Mouse (Mus musculus) brown adipose tissue, adult 24 weeks (tissue): ENCODE results near the gene Arhgef25. TPM values are rescaled to one million over a fixed set of nuclear protein-coding genes. Genes with fewer than 3 reads are reported as not detected.
"Not testable (repeated sequence)": the region's sequence is repeated elsewhere in the genome, so short reads cannot be mapped to it uniquely, and the experiment has no call there.

ENCODE experiments used
- H3K27ac ChIP-seq: fragments of 200-500 bp; replicated peaks from 2 replicates; pipeline ENCODE4 v1.5.1; 2012; ENCODE audit warnings: low read depth, mild to moderate bottlenecking, low read length
- H3K4me1 ChIP-seq: fragments of 200-500 bp; 2 replicates; pipeline ENCODE4 v1.6.1; 2012; ENCODE audit warnings: low read length, mixed read lengths; ENCODE audit not compliant: control insufficient read depth, insufficient read depth, insufficient read length
- H3K4me3 ChIP-seq: fragments of 200-500 bp; 2 replicates; pipeline ENCODE4 v1.5.1; 2012; ENCODE audit warnings: low read depth, mild to moderate bottlenecking, low read length, moderate library complexity; ENCODE audit not compliant: insufficient read depth
- polyA plus RNA-seq: library from polyadenylated mRNA; stranded (reverse); fragments of >200 nt; gene quantifications from 2 replicates; pipeline ENCODE4 v1.2.4, GENCODE M21; 2012; ENCODE audit not compliant: missing spikeins, insufficient read depth, insufficient read length

Arhgef25 gene
- polyA plus RNA-seq, 1 experiment: 4.0 TPM

- Histone ChIP-seq H3K4me3 (peak overlapping the region; percentile 45), H3K4me1 (peaks cover 2% of the 10 kb centered on the region; the same call in 1 of the 2 replicates), H3K27ac (no peak overlapping the region)
Measured at GRCm38 (mm10) chr10:127170837-127171272, 19.0 kb downstream of the Arhgef25 start.

DNA sequence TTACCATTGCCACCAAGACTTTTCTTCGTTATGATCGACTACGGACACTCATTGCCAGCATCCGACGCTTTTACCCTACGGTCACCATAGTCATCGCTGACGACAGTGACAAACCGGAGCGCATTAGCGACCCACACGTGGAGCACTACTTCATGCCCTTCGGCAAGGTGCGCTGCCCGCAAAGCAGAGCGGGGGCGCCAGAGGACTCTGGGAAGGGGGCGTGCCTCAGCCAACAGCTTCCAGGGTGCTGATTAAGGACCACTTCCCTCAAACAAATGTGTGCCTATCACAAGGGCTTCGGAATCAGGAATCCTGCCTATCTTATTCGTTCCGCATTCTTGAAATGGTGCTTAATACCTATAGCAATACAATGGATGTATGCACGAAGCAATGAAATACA, 19.9 kb downstream of the Arhgef25 start:
- H3K4me3 ChIP-seq: no peak overlapping the region

DNA sequence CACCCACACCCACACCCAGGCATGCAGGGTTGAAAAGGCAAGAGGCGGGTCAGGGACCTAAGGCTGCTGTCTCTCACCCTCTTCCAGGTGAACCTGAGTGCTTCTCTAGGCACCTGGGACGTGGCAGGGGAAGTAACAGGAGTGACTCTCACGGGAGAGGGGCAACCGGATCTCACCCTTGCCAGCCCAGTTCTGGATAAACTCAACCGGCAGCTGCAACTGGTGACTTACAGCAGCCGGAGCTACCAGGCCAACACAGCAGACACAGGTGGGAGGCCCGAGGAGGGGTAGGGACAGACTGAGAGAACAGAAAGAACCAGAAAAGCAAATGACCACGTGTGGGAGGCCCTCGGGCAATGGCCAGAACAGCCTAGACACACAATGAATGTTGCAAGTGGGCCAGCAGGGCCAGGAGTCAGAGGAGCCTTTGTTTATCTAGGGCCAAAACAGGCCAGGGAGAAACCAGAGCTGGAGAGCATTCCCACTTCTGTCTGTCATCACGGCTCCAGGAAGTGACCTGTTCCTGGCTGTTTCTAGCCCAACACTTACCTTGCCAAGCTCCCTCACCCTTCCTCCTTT, 22.2 kb downstream of the Arhgef25 start:
- Histone ChIP-seq H3K4me1 (peaks cover 2% of the 10 kb centered on the region; the same call in 1 of the 2 replicates), H3K27ac (no peak overlapping the region), H3K4me3 (no peak overlapping the region)

More for the DNA sequence above, 19.9 kb downstream of the Arhgef25 start:
- Histone ChIP-seq H3K27ac (no peak overlapping the region), H3K4me1 (peaks cover 2% of the 10 kb centered on the region; the same call in 1 of the 2 replicates)

DNA sequence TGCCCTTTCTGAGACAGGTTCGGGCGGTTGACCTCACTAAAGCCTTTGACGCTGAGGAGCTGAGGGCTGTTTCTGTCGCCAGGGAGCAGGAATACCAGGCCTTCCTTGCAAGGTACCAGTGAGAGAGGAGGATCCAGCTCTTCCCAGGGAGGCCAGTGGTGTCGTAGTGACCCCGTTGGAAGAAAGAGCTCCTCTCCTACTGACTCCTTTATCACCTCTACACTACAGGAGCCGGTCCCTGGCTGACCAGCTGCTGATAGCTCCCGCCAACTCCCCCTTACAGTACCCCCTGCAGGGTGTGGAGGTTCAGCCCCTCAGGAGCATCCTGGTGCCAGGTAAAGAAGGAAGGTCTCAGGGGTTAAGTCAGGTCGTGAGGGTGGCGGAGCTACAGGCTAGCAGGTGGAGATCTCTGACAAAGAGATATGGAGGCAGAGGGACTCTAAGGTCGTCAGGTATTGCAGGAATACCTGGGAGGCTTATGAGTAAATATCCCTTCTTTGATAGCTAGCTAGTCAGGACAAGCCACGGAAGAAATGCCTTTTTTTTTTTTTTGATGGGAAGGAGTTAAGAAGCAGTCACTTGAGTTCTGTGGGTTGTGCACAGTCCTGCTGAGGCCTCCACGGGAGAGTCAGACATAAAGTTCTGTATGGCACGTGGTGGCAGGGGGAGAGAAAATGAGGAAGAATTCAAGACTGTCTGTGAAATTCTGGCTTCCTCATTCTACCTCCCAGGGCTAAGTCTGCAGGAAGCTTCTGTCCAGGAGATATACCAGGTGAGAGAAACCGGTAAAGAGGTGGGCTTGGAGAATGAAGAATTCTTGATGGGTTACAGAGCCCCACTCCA, 22.9 kb downstream of the Arhgef25 start:
- no peak overlapping the region for H3K27ac ChIP-seq
- peak overlapping the region; percentile 65; the same call in 1 of the 2 replicates for H3K4me3 ChIP-seq
- H3K4me1 ChIP-seq: peaks cover 2% of the 10 kb centered on the region; the same call in 1 of the 2 replicates

- Histone ChIP-seq H3K27ac (no peak overlapping the region), H3K4me3 (peak overlapping the region; percentile 65)
Measured at GRCm38 (mm10) chr10:127166404-127166715, 23.5 kb downstream of the Arhgef25 start.

DNA sequence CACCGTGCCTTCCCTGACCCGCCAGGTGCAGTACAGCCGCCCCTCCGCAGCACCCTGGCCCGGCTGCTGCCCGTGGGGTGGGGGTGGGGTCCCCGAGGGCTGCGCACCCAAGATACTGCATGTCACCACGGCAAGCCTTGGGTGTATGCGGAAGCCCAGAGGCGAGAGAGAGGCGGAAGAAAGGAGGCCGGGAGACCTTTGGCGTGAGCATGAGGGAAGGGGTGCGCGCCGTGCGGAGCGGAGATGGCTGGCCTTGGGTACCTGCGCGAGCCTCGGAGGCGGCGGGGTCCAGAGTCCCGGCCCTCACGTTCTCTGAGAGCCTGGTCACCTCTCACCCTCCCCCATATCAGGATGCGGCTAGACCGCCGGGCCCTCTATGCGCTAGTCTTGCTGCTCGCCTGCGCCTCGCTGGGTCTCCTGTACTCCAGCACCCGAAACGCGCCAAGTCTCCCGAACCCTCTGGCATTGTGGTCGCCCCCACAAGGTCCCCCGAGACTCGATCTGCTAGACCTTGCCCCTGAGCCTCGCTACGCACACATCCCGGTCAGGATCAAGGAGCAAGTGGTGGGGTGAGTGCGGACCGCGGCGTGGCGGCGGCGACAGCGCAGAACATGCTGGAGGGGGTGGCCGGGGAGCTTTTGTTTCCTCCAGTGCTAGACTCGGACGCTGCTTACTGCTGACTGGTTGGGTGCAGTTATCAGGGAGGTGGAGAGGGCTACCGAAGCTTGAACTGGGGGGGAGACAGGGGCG, 24.1 kb downstream of the Arhgef25 start:
- Histone ChIP-seq H3K4me3 (peak overlapping the region; percentile 65), H3K27ac (no peak overlapping the region), H3K4me1 (peaks cover under 1% of the 10 kb centered on the region; the same call in 1 of the 2 replicates)

More at GRCm38 (mm10) chr10:127166404-127166715, 23.5 kb downstream of the Arhgef25 start:
- peaks cover 2% of the 10 kb centered on the region; the same call in 1 of the 2 replicates for H3K4me1 ChIP-seq

DNA sequence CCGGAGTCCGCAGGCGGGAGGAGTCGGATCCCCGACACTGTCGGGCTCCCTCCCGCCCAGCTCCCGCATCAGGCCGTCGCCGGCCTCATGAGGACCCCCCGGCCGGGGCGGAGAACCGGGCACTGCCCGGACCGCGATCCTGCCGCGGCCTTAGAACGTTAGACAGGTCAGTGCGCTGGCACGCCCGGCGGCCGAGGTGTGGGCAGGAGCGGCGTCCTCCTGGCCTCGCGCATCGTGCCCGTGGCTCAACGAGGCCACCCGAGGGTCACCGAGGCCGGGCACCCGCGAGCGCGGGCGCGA, 24.6 kb downstream of the Arhgef25 start:
- no peaks in the 10 kb centered on the region for H3K4me1 ChIP-seq
- H3K27ac ChIP-seq: no peak overlapping the region
- peak overlapping the region; percentile 65 for H3K4me3 ChIP-seq

DNA sequence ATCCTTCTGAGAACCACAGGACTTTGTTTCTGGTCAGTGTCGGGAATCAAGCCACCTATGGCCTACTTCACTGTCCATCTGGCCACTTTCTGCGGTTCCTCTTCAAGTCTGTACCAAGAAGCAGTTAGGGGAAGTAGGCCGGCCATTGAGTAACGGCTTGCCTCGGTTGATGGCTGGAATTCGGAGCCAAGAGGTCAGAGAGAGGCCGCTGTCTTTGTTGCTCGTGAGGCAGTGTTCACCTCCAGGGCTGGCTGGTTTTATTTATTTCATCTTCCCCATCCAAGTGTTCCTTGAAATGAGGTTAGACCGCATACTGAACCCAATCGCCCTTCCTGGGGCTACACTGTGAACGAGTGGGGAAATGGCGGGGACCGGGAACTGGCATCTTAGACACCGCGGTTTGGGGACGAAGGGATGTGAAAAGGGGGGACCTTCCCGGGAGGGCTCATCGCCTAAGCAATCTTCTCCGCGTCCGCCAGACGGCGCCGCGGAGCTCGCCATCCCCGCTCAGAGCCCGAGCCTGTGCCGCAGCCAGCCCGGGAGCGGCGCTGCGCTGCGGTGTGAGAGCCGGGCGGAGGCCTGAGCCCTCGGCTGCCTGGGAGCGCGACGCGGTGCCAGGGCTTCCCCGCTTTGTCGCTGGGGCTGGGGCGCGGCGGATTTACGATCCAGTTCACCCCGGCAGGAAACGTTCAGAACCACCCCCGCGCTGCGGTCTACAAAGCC, 25.1 kb downstream of the Arhgef25 start, which contains the start of gene B4galnt1:
TSS of gene B4galnt1 (plus strand) at position 595 of the 723 bp plus-strand sequence.
- H3K27ac ChIP-seq: peak within 1 kb of the TSS; percentile 17; the same call in 1 of the 2 replicates
- no peaks in the 10 kb centered on the region for H3K4me1 ChIP-seq
- peak within 1 kb of the TSS; percentile 65 for H3K4me3 ChIP-seq

GRCm38 (mm10) chr10:127164190-127164589, 25.7 kb downstream of the Arhgef25 start:
- H3K27ac ChIP-seq: no peak overlapping the region

GRCm38 (mm10) chr10:127162771-127163261, 27.1 kb downstream of the Arhgef25 start:
- H3K4me1 ChIP-seq, H3K27ac ChIP-seq, H3K4me3 ChIP-seq: not testable (repeated sequence)

More at GRCm38 (mm10) chr10:127164190-127164589, 25.7 kb downstream of the Arhgef25 start:
- no peaks in the 10 kb centered on the region for H3K4me1 ChIP-seq
- no peak overlapping the region for H3K4me3 ChIP-seq

DNA sequence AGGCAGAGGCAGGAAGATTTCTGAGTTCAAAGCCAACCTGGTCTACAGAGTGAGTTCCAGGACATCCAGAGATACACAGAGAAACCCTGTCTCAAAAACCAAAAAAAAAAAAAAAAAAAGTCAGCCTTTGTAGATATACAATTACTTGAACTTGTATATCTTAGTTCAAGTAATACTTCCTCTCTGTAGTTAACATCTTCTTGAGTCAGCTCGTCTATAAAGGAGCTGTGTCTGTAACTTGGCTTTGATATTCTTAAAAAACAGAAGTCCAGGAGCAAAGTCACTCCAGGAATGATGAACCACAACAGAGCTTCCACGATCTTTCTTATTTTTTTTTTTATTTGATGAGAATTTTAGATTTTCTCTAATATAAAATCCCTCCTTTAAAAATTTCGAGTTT, 29.2 kb downstream of the Arhgef25 start:
- Histone ChIP-seq H3K4me1 (no peaks in the 10 kb centered on the region), H3K27ac (no peak overlapping the region), H3K4me3 (no peak overlapping the region)

GRCm38 (mm10) chr10:127160081-127160480, 29.8 kb downstream of the Arhgef25 start:
- Histone ChIP-seq H3K4me3 (no peak overlapping the region), H3K27ac (no peak overlapping the region), H3K4me1 (no peaks in the 10 kb centered on the region)

DNA sequence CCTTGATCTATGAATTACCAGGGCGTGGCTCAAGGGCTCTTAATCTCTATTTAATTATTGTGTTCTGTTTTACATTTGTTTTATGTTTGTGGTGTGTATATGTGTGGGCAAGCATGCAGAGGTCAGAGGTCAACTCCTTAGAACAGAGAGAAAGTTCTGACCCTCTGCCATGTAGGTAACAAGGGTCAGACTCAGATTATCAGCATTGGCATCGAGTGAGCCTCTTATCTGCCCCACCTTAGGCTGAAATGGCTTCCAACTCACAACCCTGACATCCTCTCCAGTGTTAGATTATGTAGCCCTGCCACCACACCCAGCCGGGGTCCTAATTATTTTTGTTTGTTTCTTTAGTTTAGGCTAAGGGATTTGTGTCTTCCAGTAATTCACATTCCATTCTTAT, 31.4 kb downstream of the Arhgef25 start:
- Histone ChIP-seq H3K4me1 (no peaks in the 10 kb centered on the region), H3K4me3 (no peak overlapping the region), H3K27ac (no peak overlapping the region)

DNA sequence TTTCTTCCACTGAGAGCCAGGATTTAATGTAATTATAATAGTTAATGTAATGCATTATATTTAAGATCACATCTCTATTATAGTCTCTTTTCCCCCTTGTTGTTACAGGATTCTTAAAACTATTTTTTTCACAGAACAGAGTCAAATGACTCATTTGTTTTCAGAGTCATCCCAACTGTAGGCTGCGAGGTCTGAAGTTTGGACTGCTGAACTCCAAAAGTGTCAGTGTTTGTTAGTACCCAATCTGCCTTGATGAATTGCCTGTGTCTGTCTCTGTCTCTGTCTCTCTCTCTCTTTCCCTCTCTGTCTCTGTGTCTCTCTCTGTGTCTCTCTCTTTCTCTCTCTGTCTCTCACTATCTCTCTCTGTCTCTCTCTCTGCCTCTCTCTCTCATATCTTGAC, 33.4 kb downstream of the Arhgef25 start:
- Histone ChIP-seq H3K27ac (no peak overlapping the region), H3K4me3 (no peak overlapping the region), H3K4me1 (no peaks in the 10 kb centered on the region)
